In genomic region chr10:68203860-68204259, GRCm38 (mm10) we compare ENCODE assay signal across 23 mouse cellular contexts.
A peak's percentile ranks its signal among the peaks of the same experiment; 100 is the strongest.
DNase-seq lines count a peak whose midpoint lies in the region; ATAC-seq lines count a peak whose summit lies in the region.
"Had no signal": no experiment of that assay in that cellular context is flagged by ENCODE, and none has a peak within 500 bp of the region (broad histone marks: within the 10 kb centered on the region; RNA-seq: fewer than 3 reads in every experiment).

No protein-coding gene starts in this region.

- peak; percentile 80 for DNase-seq in heart, adult 11 months
- DNase-seq in heart, adult 18-20 months, result no peak
- no peak for DNase-seq in embryo, embryonic 10.5 days (ENCODE audit: low spot score)
- no peak for DNase-seq in left cerebral cortex, postnatal 25 days (ENCODE audit: low spot score in 2 of 2)
- DNase-seq in lung, adult 18-20 months, result no peak
- DNase-seq: adrenal gland, adult 8-10 months; cerebellum, adult 11-12 months; cerebellum, adult 9-11 months; forebrain, postnatal 0 days; gastrocnemius, postnatal 14 days; heart, adult 2 months; heart, postnatal 4 days; kidney, adult 8-10 months; kidney, postnatal 4 days; left cerebral cortex, postnatal 4 days; liver, postnatal 0 days; lung, postnatal 4 days; thymus, postnatal 25 days had no signal

- peak; percentile 41 for ATAC-seq in activated CD4-positive, CD25-positive, alpha-beta regulatory T cell, adult 4 months
- ATAC-seq in inflammation-experienced regulatory T-cells, adult 6 months, result peak; percentile 62
- ATAC-seq: forebrain, postnatal 0 days; liver, embryonic 12.5 days; liver, postnatal 0 days; lung, postnatal 0 days; midbrain, embryonic 16.5 days had no signal

- intact Hi-C loops in left cerebral cortex, postnatal 25 days (cut with DNase I), result no loop called here
